Mouse (Mus musculus) E14TG2a.4 (cell line): Measurements from ENCODE around the gene Gng13.

Experiments used
- CTCF ChIP-seq: conservative IDR thresholded peaks from 2 replicates; pipeline ENCODE4 v1.5.1; 2014; ENCODE audit warnings: low read length
- POU5F1 ChIP-seq: IDR thresholded peaks from 2 replicates; pipeline ENCODE4 v1.6.1; 2014; ENCODE audit warnings: low read length, borderline replicate concordance

GRCm38 (mm10) chr17:25765886-25766285 lies 48.9 kb downstream of the Gng13 start:
- TF ChIP-seq CTCF: no peak
- no peak for TF ChIP-seq POU5F1
